15 mouse cellular contexts compared by ENCODE assay signal in genomic region chr11:32075163-32075562, GRCm38 (mm10).
A peak's percentile ranks its signal among the peaks of the same experiment; 100 is the strongest.
DNase-seq lines count a peak whose midpoint lies in the region; ATAC-seq and TF ChIP-seq lines count a peak whose summit lies in the region.
"Had no signal": no experiment of that assay in that cellular context is flagged by ENCODE, and none has a peak within 500 bp of the region (broad histone marks: within the 10 kb centered on the region; RNA-seq: fewer than 3 reads in every experiment).

No protein-coding gene starts in this region.

- no peaks in the 10 kb centered on the region for H3K27me3 ChIP-seq in heart, embryonic 15.5 days
- no peaks in the 10 kb centered on the region for H3K27me3 ChIP-seq in limb, embryonic 14.5 days (ENCODE audit: control insufficient read depth, insufficient read depth, low read length)

- no peak overlapping the region for H3K4me3 ChIP-seq in heart, embryonic 15.5 days
- H3K4me3 ChIP-seq in limb, embryonic 14.5 days (replicated peaks; ENCODE audit: low read length) = no peak overlapping the region

- no peak for DNase-seq in heart, adult 18-20 months
- peak; percentile 28 to 43 for DNase-seq in kidney, postnatal 4 days
- no peak for DNase-seq in kidney, postnatal 36 days
- peak; percentile 52 for DNase-seq in 3T3-L1 (ENCODE audit: low read depth, low spot score)
- DNase-seq in limb, embryonic 14.5 days (ENCODE audit: low spot score) = peak; percentile 75
- DNase-seq in left cerebral cortex, adult 8-10 months (ENCODE audit: low spot score in 2 of 2) = no peak
- no peak for DNase-seq in adrenal gland, adult 18-20 months (ENCODE audit: low spot score in 2 of 2)
- DNase-seq: cerebellum, adult 18-20 months; gastrocnemius, postnatal 14 days; heart, postnatal 10 days; thymus, adult 2 months had no signal

- H3K4me2 ChIP-seq in heart, embryonic 15.5 days = no peak overlapping the region
- no peak overlapping the region for H3K4me2 ChIP-seq in limb, embryonic 14.5 days (replicated peaks; ENCODE audit: low read depth, low read length, severe bottlenecking)
- H3K4me2 ChIP-seq: liver, embryonic 11.5 days had no signal

- no peak overlapping the region for H3K9ac ChIP-seq in heart, embryonic 15.5 days
- no peak overlapping the region for H3K9ac ChIP-seq in limb, embryonic 14.5 days (ENCODE audit: low read depth, low read length, severe bottlenecking)

- no peak for ATAC-seq in heart, embryonic 15.5 days (replicated peaks; ENCODE audit: insufficient number of reproducible peaks, insufficient read depth, low FRiP score, low read depth)
- ATAC-seq in limb, embryonic 14.5 days (ENCODE audit: low FRiP score, low read depth) = no peak
- ATAC-seq: forebrain, embryonic 16.5 days; inflammation-experienced regulatory T-cells, adult 6 months had no signal

- H3K27ac ChIP-seq in heart, embryonic 15.5 days = peak overlapping the region; percentile 27; the same call in 1 of the 2 replicates
- no peak overlapping the region for H3K27ac ChIP-seq in limb, embryonic 14.5 days (replicated peaks; ENCODE audit: low read depth, low read length)

- H3K9me3 ChIP-seq in heart, embryonic 15.5 days (replicated peaks) = no peaks in the 10 kb centered on the region
- H3K9me3 ChIP-seq in limb, embryonic 14.5 days (ENCODE audit: control insufficient read depth, low read length) = no peaks in the 10 kb centered on the region

- WGBS in heart, embryonic 15.5 days = 50% methylated on average over 2 of the region's 2 CpGs
- 55% methylated on average over 2 of the region's 2 CpGs for WGBS in limb, embryonic 14.5 days

- TF ChIP-seq POLR2A in limb, embryonic 14.5 days (IDR thresholded peaks at IDR 0.05; ENCODE audit: borderline replicate concordance, extremely low read depth, insufficient read depth, insufficient read length) = no peak

- H3K36me3 ChIP-seq in heart, embryonic 15.5 days = no peaks in the 10 kb centered on the region
- H3K36me3 ChIP-seq in limb, embryonic 14.5 days (ENCODE audit: control insufficient read depth, insufficient read depth, low read length) = no peaks in the 10 kb centered on the region

- peaks cover 6% of the 10 kb centered on the region for H3K4me1 ChIP-seq in heart, embryonic 15.5 days (replicated peaks)
- H3K4me1 ChIP-seq in limb, embryonic 14.5 days (ENCODE audit: control insufficient read depth, insufficient read depth, low read length) = 0 out of 2 replicates have a peak, but pooled peaks cover 3% of the 10 kb centered on the region

Comparison
In these comparisons a context has a peak if more than half of its experiments do, and no peak if none do; other contexts are left out.
1. DNase-seq: peak in kidney, postnatal 4 days (2 of 2), 3T3-L1 (single experiment) and limb, embryonic 14.5 days (single experiment); none in heart, adult 18-20 months (0 of 2), kidney, postnatal 36 days (0 of 2), left cerebral cortex, adult 8-10 months (0 of 2) and adrenal gland, adult 18-20 months (0 of 2).